9 mouse cellular contexts compared by ENCODE assay signal in the genomic region with DNA sequence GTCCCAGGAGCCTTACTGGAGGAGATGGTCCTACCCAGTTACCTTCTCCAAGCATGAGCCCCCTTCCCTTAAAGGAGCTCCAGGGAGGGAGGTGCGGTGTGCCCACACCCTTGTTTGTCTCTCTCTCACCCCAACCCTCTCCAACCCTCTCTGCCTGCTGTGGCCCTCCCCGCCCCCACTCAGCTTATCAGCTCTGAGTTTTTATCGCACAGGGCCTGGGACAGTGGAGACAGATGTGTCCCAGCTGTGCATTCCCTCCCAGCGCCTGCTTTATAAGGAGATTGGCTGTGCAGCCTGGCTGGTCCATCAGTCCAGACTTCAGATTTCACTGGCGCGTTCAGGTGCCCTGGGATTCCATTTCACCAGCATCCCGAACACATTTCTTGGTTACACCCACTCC.
DNase-seq lines count a peak whose midpoint lies in the region; ATAC-seq and TF ChIP-seq lines count a peak whose summit lies in the region.
"Had no signal": no experiment of that assay in that cellular context is flagged by ENCODE, and none has a peak within 500 bp of the region (broad histone marks: within the 10 kb centered on the region; RNA-seq: fewer than 3 reads in every experiment).

No protein-coding gene starts in this region.

- peak overlapping the region; percentile 42 for H3K9ac ChIP-seq in MEL (ENCODE audit: control insufficient read depth, low read depth, low read length, poor library complexity, severe bottlenecking)
- H3K9ac ChIP-seq in intestine, embryonic 15.5 days: no peak overlapping the region
- H3K9ac ChIP-seq in lung, embryonic 15.5 days: no peak overlapping the region

- DNase-seq in gastrocnemius, adult 2 months: peak; percentile 17
- DNase-seq in gastrocnemius, postnatal 14 days: no peak
- no peak for DNase-seq in MEL (ENCODE audit: low read depth, low spot score)
- no peak for DNase-seq in embryo, embryonic 10 days (ENCODE audit: low spot score)
- DNase-seq in right cerebral cortex, postnatal 25 days: no peak
- DNase-seq in cerebellum, postnatal 25 days: no peak

- no peak for TF ChIP-seq RAD21 in MEL (IDR thresholded peaks at IDR 0.05; ENCODE audit: low read depth, low read length)

- WGBS in intestine, embryonic 15.5 days: 46% methylated on average over 7 of the region's 7 CpGs
- WGBS in lung, embryonic 15.5 days: 15% methylated on average over 7 of the region's 7 CpGs

- ATAC-seq in intestine, embryonic 15.5 days: peak; percentile 63
- peak; percentile 86 for ATAC-seq in lung, embryonic 15.5 days (ENCODE audit: borderline replicate concordance, extremely low read depth, low FRiP score, low TSS enrichment)

- H3K27ac ChIP-seq in gastrocnemius, adult 2 months: peak overlapping the region; percentile 62
- peak overlapping the region; percentile 88 for H3K27ac ChIP-seq in MEL (ENCODE audit: control insufficient read depth, low read depth, low read length)
- H3K27ac ChIP-seq in intestine, embryonic 15.5 days: no peak overlapping the region
- H3K27ac ChIP-seq in lung, embryonic 15.5 days: peak overlapping the region; percentile 79

- peak in 1 of 2 experiments; percentile 82; a peak in 3 of 4 replicates for TF ChIP-seq EP300 in MEL (IDR thresholded peaks at IDR 0.05; ENCODE audit: low read depth in 1 of 2, low read length in 2 of 2)

- intact Hi-C loops in gastrocnemius, adult 2 months (cut with DNase I): no loop called here
- intact Hi-C loops in gastrocnemius, postnatal 14 days (cut with DNase I; ENCODE audit: low total_unique reads): no loop called here

- no peaks in the 10 kb centered on the region for H3K27me3 ChIP-seq in MEL (ENCODE audit: control insufficient read depth in 1 of 2, insufficient read depth in 2 of 2, low read length in 2 of 2)
- H3K27me3 ChIP-seq in intestine, embryonic 15.5 days (replicated peaks): no peaks in the 10 kb centered on the region
- no peaks in the 10 kb centered on the region for H3K27me3 ChIP-seq in lung, embryonic 15.5 days

- no peaks in the 10 kb centered on the region; the same call in none of the 2 replicates for H3K79me2 ChIP-seq in MEL (ENCODE audit: control insufficient read depth, insufficient read depth, low read length, poor library complexity)

- peaks cover 25 to 42% of the 10 kb centered on the region in 2 experiments for H3K4me1 ChIP-seq in MEL (ENCODE audit: control insufficient read depth in 1 of 2, insufficient read depth in 2 of 2, low read length in 2 of 2)
- peaks cover 14% of the 10 kb centered on the region; the same call in 1 of the 2 replicates for H3K4me1 ChIP-seq in intestine, embryonic 15.5 days (replicated peaks)
- H3K4me1 ChIP-seq in lung, embryonic 15.5 days: peaks cover 32% of the 10 kb centered on the region

- H3K4me3 ChIP-seq in gastrocnemius, adult 2 months: no peak overlapping the region
- peak overlapping the region; percentile 4 to 20; a peak in 3 of 4 replicates for H3K4me3 ChIP-seq in MEL (ENCODE audit: control insufficient read depth in 1 of 2, insufficient read depth in 1 of 2, low read depth in 2 of 2, low read length in 2 of 2)
- no peak overlapping the region for H3K4me3 ChIP-seq in intestine, embryonic 15.5 days (replicated peaks)
- no peak overlapping the region for H3K4me3 ChIP-seq in lung, embryonic 15.5 days
- H3K4me3 ChIP-seq: myocyte had no signal

- H3K9me3 ChIP-seq in MEL (replicated peaks; ENCODE audit: insufficient read depth, low read length): no peaks in the 10 kb centered on the region
- no peaks in the 10 kb centered on the region for H3K9me3 ChIP-seq in intestine, embryonic 15.5 days
- no peaks in the 10 kb centered on the region for H3K9me3 ChIP-seq in lung, embryonic 15.5 days

- no peak for TF ChIP-seq POLR2A in MEL (IDR thresholded peaks at IDR 0.05; ENCODE audit: control insufficient read depth in 1 of 2, insufficient read depth in 1 of 2, low read depth in 1 of 2, low read length in 2 of 2, poor library complexity in 1 of 2)

- no peak for TF ChIP-seq CTCF in gastrocnemius, adult 2 months (IDR thresholded peaks at IDR 0.05)
- TF ChIP-seq CTCF in MEL (IDR thresholded peaks at IDR 0.05 in 2 of 3, conservative IDR thresholded peaks at IDR 0.05 in 1 of 3; ENCODE audit: control insufficient read depth in 1 of 3, insufficient read depth in 1 of 3, low read depth in 2 of 3, low read length in 3 of 3, poor library complexity in 1 of 3, severe bottlenecking in 1 of 3): no peak

- H3K36me3 ChIP-seq in MEL (ENCODE audit: control insufficient read depth in 1 of 2, insufficient read depth in 2 of 2, low read length in 2 of 2): peaks cover 2 to 42% of the 10 kb centered on the region in 2 experiments; a peak in 3 of 4 replicates
- H3K36me3 ChIP-seq in intestine, embryonic 15.5 days: no peaks in the 10 kb centered on the region
- H3K36me3 ChIP-seq in lung, embryonic 15.5 days: no peaks in the 10 kb centered on the region

- no peak overlapping the region for H3K4me2 ChIP-seq in intestine, embryonic 15.5 days (replicated peaks)
- peak overlapping the region; percentile 14 for H3K4me2 ChIP-seq in lung, embryonic 15.5 days

TF ChIP-seq in MEL, 35 proteins besides CTCF, POLR2A, EP300 and RAD21:
- TF ChIP-seq GATA1 (IDR thresholded peaks at IDR 0.05; ENCODE audit: low read depth, low read length): peak; percentile 79
- TF ChIP-seq ZMIZ1 (IDR thresholded peaks at IDR 0.05; ENCODE audit: low read depth, low read length): no peak
- 0 out of 2 replicates have a peak, but pooled peaks have one; percentile 6 for TF ChIP-seq ELF1 (IDR thresholded peaks at IDR 0.05; ENCODE audit: low read depth, low read length)
- no peak for TF ChIP-seq KAT2A (conservative IDR thresholded peaks at IDR 0.05; ENCODE audit: low read depth, low read length)
- TF ChIP-seq MXI1 (IDR thresholded peaks at IDR 0.05; ENCODE audit: low read depth, low read length): no peak
- 0 out of 2 replicates have a peak, but pooled peaks have one; percentile 42 for TF ChIP-seq BHLHE40 (IDR thresholded peaks at IDR 0.05; ENCODE audit: borderline replicate concordance, low read depth, low read length)
- TF ChIP-seq HCFC1 (IDR thresholded peaks at IDR 0.05; ENCODE audit: low read depth, low read length): 0 out of 2 replicates have a peak, but pooled peaks have one; percentile 24
- peak; percentile 92 for TF ChIP-seq TCF12 (IDR thresholded peaks at IDR 0.05; ENCODE audit: low read depth, low read length)
- peak; percentile 93 for TF ChIP-seq ETS1 (IDR thresholded peaks at IDR 0.05; ENCODE audit: low read depth, low read length)
- 0 out of 2 replicates have a peak, but pooled peaks have one; percentile 16 for TF ChIP-seq NRF1 (IDR thresholded peaks at IDR 0.05; ENCODE audit: insufficient read depth, low read depth, low read length, poor library complexity, severe bottlenecking)
- TF ChIP-seq POLR2AphosphoS5 (IDR thresholded peaks at IDR 0.05; ENCODE audit: borderline replicate concordance, low read depth, low read length): no peak
- no peak; the same call in 1 of the 2 replicates for TF ChIP-seq SIN3A (IDR thresholded peaks at IDR 0.05; ENCODE audit: low read length)
- 0 out of 2 replicates have a peak, but pooled peaks have one; percentile 12 for TF ChIP-seq NELFE (IDR thresholded peaks at IDR 0.05; ENCODE audit: low read depth, low read length)
- no peak for TF ChIP-seq JUND (IDR thresholded peaks at IDR 0.05; ENCODE audit: low read depth, low read length)
- no peak for TF ChIP-seq MYB (IDR thresholded peaks at IDR 0.05; ENCODE audit: low read depth, low read length)
- peak; percentile 5; the same call in 1 of the 2 replicates for TF ChIP-seq ZKSCAN1 (IDR thresholded peaks at IDR 0.05; ENCODE audit: low read depth, low read length)
- no peak for TF ChIP-seq UBTF (IDR thresholded peaks at IDR 0.05; ENCODE audit: borderline replicate concordance, insufficient read depth, low read depth, low read length)
- TF ChIP-seq TAL1 (IDR thresholded peaks at IDR 0.05; ENCODE audit: low read length): peak; percentile 33; the same call in 1 of the 2 replicates
- TF ChIP-seq MAZ (IDR thresholded peaks at IDR 0.05; ENCODE audit: low read depth, low read length): peak; percentile 89
- peak; percentile 85; the same call in 1 of the 2 replicates for TF ChIP-seq CHD1 (IDR thresholded peaks at IDR 0.05; ENCODE audit: low read depth, low read length)
- TF ChIP-seq TBP (IDR thresholded peaks at IDR 0.05; ENCODE audit: low read depth, low read length): no peak
- TF ChIP-seq MAX (IDR thresholded peaks at IDR 0.05; ENCODE audit: low read length): no peak
- TF ChIP-seq RCOR1 (IDR thresholded peaks at IDR 0.05; ENCODE audit: low read depth, low read length): peak; percentile 58; the same call in 1 of the 2 replicates
- no peak for TF ChIP-seq USF1 (IDR thresholded peaks at IDR 0.05; ENCODE audit: low read depth, low read length)
- no peak for TF ChIP-seq ZC3H11A (IDR thresholded peaks at IDR 0.05; ENCODE audit: low read depth, low read length)
- TF ChIP-seq USF2 (IDR thresholded peaks at IDR 0.05; ENCODE audit: borderline replicate concordance in 1 of 2, insufficient read depth in 1 of 2, low read depth in 1 of 2, low read length in 2 of 2): no peak
- no peak for TF ChIP-seq MEF2A (IDR thresholded peaks at IDR 0.05; ENCODE audit: extremely low read depth, insufficient replicate concordance, low read depth, low read length, poor library complexity, severe bottlenecking)

Comparison
In these comparisons a context has a peak if more than half of its experiments do, and no peak if none do; other contexts are left out.
1. H3K4me3 ChIP-seq: peak in MEL (2 of 2); none in gastrocnemius, adult 2 months (single experiment), intestine, embryonic 15.5 days (single experiment) and lung, embryonic 15.5 days (single experiment).